Mouse (Mus musculus) ovary, postnatal 36 days (tissue): ENCODE results near the gene Umad1.

Source experiments
- DNase-seq: peaks from one replicate; pipeline ENCODE4 v3.0.0; 2022; ENCODE audit warnings: low spot score, mixed read lengths

Gene Umad1

DNA sequence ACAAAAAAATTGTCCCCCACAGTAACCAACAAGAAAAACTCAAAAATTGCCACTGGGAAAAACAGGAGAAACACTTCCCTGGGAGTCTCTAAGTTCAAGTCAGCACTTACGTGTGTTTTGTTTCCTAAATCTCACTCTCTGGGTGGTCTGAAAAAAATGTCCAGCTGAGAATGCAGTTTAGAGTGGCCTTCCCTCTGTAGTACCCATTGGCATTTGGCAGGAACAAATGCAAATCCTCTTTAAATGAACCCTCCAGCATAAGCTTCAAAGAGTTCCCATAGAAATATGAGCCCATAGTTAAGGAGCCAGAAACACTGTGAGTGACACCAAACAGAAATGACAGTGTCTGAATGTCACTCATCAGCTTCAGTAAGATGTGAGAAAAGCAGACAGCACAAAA is 220.1 kb downstream of the Umad1 start:
- DNase-seq, result no peak

DNA sequence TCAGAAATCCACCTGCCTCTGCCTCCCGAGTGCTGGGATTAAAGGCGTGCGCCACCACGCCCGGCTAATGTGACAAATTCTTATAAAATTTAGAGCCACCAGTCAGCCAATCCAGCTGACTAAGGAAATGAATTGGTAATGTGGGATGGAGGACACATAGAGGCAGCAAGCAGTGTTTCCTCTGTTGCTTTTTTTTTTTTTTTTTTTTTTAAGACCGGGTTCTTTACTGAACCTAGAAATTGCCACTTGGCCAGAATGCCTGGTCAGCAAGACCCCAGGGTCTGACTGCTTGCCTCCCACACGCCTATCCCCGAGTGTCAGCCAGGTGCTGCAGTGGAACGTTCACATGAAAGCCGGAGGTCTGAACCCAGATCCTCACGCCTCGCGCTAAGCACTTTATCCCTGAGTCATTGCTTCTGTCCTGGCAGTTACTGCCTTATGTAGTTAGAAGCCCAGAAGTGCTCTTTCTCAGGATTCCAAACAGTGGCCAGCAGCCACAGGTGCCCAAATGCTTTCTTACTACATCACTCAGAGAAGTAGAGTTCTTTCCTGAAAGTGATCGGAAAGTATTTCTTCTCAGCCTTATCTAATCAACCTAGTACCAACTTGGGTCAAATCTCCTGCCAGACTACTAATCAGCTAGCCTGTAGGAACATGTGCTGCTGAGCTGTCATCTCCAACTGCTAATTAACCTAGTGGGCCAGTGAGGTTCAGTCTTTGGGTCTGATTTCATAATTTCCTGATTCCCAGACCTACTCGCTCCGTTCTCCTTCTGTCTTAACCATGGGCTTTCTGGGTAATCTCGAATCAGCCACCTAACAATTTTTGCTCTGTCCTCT is 225.6 kb downstream of the Umad1 start:
- no peak for DNase-seq

DNA sequence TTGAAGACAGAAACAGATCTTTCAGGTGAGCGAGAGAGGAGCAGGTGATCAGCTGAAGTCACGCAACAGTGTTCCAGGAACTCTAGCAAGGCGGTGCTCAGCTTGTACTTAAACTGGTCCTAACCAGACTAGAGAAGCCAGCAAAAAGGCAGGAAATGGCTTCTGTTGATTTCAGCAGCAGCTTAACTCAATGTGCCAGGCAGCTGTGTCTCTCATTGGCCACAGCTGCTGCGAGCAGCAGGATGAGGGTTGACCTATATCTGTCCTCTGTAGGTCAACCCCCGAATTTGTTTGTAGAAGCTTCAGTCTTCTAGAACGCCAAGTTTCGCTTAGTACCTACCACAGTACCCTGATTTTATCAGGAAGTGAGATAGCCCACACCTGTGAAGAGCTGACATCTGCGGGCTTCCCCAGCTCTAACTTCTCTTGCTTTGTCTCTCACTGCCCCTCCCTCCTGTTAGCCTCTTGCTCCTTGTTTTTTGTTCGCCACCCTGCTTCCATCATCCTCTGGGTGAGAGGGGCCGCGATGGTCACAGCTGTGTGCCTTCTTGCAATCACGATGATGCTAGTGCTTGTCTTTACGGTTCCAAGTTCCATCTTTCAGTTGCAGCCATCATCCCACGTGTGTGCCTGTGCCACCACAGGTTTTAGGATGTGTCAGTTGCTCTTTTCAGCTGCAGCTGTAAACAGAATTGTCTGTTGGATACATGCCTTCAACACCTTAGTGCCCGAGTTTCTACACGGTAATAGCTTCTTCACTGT is 226.5 kb downstream of the Umad1 start:
- no peak for DNase-seq

DNA sequence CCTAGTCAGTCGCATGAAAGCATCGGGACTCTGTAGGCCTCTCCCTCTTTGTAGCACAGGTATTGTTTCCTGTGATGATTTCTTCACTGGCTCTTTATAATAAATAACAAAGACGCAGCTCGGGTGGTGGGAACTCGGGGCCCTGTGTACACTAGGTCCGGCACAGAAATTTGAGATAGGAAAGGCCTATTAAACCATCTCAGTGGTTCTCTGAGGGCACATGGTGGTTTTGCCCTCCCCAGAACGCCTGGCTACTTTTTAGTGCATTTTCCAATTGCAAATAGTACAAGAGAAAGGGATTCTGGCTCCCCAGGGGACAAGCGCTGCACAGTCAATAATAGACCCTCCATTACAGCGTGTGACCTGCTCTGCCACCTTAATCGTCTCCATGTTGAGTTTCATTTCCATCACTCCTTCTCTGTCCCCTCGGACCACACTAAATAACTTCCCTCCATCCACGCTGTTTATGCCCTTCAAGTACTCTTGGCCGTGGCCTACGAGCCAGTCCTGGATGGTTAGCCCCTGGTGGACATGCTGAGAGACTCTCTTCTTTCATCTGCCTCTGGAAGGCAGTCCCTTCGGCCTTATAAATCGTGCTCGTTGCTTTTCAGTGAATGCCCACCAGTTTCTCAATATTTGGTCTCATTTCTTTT is 227.4 kb downstream of the Umad1 start:
- DNase-seq, result no peak

DNA sequence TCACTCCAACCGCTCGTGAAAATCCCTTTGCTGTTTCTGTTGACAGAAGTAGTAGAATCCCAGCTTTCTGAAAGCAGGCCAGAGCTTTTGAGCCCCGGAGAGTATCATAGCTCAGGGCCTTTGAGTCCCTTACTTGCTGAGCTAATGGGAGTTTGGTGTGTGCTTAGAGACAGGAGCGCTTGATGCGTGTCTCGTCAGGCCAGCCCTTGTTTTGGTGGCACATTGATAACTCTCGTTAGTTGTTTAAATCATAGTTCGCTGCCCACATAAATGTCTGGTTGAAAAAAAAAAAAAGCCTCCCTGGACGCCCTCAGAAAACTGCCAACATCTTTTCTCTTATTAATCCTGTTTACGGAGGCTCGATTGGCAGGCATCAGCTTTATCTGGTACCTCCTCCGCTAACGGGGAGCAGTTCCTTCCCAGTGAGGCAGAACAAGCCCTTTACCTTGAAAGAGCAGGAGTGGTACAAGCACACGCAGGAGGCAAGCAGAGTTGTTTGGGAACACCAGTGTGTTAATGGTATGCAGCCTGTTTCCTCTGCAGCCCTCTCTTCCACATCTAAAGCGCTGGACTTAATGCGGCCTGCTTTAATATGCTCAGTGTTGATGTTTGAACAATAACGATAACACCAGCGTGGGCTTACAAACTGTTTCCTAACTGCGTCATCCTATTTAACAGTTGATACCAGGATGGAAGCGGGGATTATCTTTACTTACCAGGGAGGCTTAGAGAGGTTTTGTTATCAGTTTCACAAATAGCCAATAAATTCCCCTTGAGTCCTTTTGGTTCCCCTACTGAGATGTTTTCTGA is 228.2 kb downstream of the Umad1 start:
- DNase-seq, result no peak

DNA sequence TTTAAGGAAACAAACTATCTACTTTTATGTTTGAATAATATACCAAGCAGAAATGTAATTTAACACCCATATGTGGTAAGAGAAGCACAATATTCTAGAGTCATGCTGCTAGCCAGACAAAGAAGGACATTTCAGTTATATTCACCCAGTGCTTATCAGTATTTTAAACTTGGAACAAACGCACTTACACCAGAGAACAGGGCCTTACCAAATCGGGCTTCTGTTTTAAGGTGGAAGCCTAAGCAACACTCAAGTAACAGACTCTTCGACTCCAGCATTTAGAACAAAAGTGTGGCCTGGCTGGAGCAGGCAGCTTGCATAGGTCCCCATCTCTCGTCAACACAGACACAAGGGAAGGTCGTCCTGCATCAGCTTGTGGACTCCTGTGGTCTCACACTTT is 229.2 kb downstream of the Umad1 start:
- no peak for DNase-seq

DNA sequence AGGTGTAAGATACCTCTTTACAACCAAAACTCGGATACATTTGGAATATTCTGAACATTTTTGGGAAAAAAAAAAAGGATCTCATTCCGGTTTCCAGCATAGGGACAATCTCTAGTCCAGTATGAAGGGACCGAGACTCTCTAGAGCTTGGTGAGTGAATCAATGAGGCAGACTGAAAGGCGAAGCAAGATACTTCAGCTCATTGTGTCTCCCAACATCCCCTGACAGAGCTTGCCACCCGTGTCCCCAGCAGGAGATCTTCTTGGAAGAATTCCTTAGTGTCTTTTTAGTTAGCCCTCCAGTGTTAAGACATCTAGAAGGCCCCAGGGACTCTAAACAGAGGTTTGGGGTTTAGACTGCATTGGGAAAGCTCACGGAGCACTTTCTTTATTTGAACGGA is 230.2 kb downstream of the Umad1 start:
- no peak for DNase-seq

DNA sequence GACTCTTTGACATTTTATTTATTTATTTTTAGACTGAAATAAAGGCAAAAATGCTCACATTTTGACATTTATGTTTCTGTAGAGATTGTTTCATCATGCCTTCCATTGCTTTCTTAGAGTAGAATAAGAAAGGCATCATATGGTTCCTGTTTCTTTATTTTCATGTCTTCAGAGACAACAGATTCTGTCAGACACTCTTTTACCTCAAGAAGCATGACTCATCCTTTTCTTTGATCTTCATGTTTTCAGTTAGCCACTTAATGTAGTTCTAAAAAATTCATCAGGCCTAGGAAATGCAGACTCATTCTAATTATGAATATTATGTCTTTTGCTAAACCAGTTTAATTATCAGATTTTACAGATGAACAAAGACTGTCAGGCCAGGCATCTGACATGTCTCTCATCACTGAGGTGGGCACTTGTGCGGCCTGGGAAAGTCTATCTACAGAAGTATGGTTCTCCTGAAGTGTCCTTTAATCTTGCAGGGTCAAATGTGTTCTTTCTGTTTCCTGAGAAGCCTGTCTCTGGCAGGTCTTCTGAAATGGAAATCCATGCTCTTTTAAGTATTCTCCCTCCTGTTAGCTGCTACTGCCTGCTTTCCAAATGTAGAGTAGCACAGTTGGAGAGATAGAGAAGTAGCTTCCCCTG is 231.0 kb downstream of the Umad1 start:
- DNase-seq, result no peak

DNA sequence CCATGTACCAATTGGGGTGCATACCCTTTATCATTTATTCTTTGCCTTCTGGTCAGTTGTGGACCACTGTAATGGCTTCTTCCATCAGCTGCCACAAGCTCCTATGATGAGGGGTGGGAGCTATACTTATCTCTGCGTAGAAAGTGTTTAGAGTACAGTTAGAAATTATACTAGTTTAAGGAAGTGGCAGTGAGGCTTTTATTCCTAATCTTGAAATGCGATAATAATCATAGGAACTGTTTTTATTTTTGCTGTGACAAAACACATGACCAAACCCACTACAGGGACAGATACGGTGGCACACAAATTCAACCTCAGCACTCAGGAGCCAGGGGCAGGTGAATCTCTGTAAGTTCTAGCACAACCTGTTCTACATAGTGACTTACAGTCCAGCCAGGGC is 233.2 kb downstream of the Umad1 start:
- DNase-seq, result no peak

DNA sequence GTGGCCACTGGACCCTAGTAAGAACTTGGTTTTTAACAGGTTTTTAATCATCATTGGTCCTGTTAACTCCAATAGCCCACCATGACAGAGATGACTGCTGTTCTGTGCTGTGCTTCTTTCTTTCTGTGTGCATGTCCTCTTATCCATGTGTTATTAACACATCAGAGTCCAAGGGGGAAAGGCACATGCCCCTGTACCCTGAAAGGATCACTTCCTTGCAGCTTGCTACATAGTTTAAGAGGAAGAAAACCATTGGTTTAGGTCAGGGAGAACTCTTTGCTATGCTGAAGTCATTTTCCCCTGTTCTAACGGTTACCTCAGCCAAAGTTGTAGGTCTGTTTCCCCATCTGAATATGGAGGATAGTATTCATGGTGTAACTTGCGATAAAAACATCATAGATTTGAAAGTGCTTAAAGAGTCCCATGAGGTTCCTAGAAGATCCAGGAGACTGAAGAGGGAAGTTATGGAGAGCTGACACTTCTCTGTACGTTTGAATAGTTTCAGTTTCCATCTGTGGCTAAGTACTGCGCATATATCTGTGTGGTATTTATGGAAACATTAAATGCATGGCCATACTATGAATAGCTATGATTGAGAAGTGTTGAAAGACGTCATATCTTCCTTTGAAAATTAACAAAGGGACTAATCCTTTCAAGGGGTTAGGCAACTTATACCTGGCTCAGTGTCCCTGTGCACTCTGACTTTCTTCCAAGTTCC is 236.2 kb downstream of the Umad1 start:
- DNase-seq, result no peak

DNA sequence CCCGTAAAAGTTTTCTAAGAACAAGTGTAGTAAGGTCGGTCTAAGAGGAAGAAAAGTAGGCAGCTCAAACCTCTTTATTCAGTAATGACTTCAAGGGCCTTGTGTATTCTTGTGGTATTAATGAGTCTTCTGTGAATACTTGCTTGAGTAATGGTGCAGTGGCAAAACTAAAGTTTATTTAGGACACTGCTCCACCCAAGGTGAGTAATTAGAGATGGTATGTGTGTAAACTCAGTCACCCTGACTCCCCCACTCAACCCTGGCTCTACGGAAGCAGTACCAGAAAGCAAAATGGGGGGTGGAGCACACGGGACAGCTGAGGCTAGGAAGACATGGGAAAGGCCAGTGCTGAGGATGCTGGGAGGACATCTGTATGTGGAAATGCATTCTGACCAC is 236.7 kb downstream of the Umad1 start:
- no peak for DNase-seq

DNA sequence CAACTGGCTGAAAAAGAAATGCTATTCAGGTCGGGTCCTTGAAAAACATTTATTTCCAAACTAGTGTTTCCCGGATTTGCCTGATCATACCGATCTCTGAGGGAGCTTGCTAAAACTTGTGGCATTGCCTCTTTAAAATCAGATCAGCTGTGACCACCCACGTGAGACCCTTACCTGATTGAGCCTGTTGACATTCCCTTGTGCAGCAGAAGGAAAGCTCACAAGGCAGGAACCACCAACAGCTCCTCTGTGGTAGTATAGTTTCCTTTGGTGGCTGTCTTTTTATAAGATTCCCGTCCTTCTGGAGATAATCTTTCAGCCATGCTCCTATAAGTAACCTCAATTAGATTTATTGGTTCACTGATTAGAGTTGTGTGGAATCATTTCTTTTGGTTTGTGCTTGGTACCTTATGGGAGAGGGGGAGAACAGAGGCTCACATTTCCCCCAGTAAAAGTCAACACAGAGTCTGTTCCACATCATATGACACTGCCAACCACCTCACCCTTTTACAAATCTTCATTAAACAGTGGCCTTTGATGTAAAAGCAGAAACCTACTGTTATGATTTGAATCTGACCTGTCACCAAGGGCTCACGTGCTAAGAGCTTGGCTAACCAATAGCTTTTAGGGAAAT is 238.3 kb downstream of the Umad1 start:
- DNase-seq, result no peak

DNA sequence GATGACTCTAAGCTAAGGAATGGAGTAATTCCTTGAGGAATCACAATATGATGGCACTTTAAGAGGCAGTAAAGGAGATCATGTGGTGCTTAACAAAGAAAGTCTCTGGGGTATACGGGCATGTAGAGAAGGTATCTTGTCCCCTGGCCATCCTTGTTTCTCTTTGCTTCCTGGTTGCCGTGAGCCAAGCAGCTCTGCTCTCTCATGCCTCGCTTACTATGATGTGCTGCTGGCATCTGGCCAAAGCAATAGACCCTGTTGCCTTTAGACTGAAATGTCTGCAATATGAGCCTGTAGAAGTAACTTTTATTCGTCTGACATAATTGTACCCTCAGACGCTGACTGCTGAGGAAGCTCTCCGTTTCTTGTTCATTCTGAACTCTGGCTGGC is 238.8 kb downstream of the Umad1 start:
- no peak for DNase-seq

DNA sequence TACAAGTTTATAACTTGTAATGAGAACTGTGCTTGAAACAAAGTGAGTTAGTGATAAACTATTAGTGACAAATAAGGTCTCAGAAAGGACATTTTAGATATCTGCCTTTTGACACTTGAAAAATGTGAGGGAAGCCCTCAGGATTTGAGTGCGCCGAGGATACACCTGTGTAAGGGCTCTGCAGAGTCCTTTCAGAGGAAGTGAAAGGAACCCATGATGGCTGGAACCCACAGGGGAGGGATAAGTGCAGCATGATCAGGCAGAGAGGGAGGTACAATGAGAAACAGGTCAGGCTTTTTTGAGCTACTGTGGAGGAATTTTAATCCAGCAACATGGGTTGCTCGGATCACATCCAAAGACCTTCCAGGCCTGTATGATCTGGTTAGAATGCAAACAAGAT is 239.9 kb downstream of the Umad1 start:
- DNase-seq, result no peak

DNA sequence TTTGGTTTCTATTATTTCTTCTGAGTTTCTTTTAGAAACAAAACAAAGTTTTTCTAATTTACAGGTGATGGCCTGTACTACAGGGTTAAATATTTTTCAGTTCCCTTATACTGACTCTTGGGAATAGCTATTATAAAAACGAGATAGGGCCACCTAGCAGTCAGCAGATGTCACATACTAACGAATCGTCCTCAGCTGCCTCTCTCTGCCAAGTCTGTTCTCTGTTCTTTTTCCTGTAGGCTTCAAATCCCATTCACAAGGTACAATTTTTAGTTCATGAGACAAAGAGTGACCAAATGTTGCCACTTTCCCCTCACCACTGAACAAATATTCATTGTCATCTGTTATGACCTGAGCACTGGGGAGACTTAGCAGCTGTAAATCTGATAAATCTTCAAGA is 244.9 kb downstream of the Umad1 start:
- DNase-seq, result no peak

DNA sequence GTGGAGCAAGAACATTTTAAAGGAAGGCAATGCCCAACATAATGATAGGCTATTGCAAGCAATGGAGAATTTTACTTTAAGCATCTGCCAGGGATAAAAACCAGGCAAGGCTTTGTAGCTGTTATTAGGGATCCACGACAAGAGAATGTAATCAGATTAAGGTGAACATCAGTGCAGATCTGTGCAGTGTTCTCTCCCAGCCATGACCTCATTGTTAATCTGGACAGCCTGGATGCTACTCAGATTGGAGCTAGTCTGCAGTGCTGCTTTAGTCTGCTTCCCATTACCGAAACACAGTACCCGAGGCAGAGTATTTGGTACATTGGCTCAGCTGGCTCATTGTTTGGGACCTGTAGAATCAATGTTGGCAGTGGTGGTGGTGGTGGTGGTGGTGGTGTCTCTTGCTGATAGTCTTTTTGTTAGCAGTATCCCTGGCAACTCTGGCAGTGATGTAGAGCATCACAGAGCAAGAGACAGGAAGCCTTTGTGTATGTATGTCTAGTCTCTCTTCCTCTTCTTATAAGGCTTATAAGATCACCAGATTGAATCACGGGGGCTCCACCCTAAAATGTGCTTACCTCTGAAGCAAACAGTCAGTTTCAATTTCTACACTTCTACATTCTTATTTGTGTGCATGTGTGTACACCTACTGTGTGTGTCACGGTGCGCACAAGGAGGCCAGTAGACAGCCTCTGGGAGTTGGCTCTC is 245.6 kb downstream of the Umad1 start:
- DNase-seq, result no peak

DNA sequence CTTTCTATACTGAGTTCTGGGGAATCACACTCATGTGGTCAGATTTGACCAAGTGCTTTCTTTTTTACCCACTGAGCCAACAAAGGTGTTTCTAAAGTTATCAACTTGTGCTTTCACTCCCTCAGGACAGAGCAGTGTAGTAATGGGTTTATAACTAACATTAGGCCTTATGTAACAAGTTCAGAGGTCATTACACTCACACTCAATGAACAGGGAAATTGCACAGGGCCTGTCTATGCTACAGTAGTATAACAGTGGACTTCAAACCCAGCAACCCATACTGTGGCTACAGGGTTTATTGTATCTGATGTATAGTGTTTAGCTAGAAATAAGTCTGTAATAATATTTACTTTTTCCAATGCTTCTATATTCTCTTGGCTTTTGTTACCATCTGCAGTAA is 247.5 kb downstream of the Umad1 start:
- DNase-seq, result no peak
